Mouse (Mus musculus) adipocyte (in vitro differentiated cells): ENCODE results near the gene Zc3h7a.
"Not testable (repeated sequence)": the region's sequence is repeated elsewhere in the genome, so short reads cannot be mapped to it uniquely, and the experiment has no call there.

Source experiments
- DNase-seq: peaks from one replicate; pipeline ENCODE4 v3.0.0-alpha.2; 2016; ENCODE audit warnings: low spot score

Zc3h7a gene

DNA sequence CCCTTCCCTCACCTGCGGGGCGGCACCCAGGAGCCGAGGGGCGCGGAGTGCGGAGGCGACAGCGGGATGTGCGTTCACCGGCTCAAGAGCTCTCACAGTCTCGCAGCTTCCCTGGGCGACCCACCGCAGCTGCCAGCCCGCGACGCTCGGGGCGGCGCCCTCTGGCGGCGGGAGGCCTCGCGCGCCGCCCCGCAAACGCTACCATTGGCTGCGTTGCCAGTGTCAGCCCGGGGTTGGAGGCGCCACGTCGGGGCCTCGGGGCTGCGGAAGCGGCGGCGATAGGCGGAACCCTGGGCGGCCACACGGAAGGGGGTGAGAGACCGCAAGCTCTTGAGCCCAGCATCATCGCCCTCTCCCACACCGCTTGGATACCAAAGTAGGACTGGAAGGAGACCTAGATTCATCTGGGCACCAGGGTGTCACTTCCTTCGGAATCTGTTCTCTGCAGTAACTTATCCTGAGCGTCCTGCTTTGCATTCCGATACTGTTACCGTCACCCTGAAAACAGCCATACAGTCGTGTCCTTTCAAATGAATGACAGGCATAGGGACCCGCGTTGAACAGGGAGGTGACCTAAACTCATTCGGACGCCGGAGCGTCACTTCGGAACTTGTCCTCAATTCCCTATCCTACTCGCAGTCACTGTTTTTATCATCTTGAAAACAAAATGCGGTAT, at the start of gene Zc3h7a:
Gene Zc3h7a (minus strand): TSS at position 186 of the 676 bp plus-strand sequence.
- DNase-seq = peak; percentile 88

DNA sequence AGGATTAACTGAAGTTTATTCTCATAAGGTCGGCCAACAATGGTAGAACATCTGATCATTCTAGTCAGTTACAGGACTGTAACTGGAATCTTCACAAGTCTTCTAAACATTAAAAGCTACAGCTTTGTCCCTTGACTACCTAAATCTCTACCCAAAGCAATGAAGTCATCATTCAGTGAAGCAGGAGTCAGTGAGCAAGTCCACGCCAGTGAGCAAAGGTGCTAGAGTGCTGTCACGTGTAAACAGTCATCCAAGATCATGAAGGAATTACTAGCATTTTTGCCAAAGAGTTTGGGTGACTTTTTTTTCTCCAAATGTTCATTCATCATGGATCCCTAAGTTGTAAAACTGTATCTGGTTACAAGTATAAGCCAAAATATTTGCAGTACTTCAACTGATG, 41.6 kb upstream of the Zc3h7a start:
- no peak for DNase-seq

GRCm38 (mm10) chr16:11203600-11204390, 27.6 kb upstream of the Zc3h7a start:
- no peak for DNase-seq

- DNase-seq = peak; percentile 98
These were observed 26.7 kb upstream of the Zc3h7a start, which contains the start of gene Rsl1d1 for GRCm38 (mm10) chr16:11202571-11203554. Gene Rsl1d1 (minus strand): TSS chr16:11203331.

DNA sequence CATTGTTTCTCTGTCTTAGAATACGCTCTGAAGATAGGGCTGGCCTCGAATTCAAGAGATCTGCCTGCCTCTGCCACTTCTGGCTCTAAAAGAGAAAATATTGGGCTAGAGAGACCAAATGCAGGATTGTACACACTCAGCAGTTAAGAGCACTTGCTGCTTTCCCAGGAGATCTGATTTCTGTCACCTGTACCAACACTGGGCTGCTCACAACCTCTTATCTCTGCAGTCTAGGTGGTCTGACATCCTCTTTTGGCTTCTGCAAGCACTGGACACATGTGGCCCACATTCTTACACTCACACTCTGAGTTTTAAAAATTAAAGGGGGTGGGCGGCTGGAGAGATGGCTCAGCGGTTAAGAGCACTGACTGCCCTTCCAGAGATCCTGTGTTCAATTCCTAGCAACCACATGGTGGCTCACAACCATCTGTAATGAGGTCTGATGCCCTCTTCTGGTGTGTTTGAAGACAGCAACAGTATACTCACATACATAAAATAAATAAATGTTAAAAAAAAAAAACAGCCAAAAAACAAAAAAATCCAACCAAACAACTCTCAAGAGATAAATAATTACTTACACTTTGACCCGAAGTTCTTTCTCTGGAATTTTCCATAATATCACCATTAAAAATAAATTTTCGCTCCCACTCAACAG, 25.7 kb upstream of the Zc3h7a start:
- no peak for DNase-seq

DNA sequence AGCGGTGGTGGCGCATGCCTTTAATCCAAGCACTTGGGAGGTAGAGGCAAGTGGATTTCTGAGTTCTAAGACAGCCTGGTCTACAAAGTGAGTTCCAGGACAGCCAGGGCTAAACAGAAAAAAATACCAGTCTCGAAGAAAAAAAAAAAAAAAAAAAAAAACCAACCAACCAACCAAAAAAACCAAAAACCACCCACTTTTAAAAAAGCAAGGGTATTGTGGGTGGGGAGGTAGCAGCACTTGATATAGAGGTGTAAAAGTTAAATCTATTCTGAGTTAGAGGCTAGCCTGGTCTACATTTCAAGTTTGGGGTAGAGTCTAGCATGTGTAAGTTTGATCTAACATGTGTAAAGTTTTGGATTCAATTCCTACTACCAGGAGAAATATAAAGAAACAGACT, 24.1 kb upstream of the Zc3h7a start:
- no peak for DNase-seq

DNA sequence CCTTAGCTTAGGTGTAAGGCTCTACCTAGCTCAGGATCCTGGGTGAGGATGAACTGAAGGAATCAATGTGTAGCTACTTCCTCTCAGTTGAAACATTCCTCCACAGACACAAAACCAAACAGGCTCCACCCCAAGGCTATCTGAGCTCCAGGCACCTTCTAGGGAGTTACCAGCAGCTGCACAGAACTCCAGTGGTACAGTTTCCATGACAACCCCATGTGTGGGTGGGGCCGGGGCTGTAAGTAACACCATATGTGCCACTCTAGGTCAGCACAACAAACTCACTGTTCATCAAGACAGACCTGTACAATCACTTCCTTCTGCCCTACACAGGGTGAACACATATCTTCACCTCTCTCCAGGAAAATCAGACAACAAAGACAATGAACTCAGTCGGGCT, 22.3 kb upstream of the Zc3h7a start:
- DNase-seq = no peak

DNA sequence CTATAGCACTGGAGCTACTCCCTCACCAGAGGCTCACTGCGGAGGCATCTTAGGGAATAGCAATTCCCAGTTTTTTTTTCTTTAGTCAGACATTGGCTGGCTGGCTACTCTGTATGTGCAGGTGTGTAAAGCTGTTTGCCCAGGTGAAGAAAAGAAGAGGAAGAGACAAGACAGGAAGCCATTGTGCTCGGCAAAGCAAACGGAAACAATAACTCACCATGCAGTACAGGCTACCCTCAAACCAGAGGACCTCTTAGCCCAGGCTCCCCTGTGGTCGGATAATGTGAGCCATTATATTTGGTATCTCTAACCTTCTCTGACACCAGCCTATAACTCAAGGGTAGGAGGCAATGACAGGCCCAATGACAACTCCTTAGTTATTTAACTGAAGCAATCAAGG, 20.9 kb upstream of the Zc3h7a start:
- no peak for DNase-seq

DNA sequence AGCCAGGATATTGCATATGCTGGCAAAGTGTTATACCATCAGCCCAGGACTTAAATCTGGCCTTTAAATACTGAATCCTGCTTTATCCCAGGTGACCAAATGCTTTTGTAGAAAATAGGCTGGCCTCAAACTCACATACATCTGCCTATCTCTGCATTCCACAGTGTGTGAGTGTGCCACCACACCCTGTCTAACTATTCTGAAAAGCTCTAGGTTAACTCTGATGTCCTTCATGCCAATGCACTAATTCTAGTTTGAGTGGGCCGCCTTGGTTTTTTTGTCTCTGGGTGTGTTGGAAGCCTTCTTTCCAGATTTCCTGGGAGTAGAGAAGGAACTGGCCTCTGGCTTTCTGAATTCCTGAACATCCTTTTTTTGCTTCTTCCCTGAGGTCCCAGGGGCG, 17.0 kb upstream of the Zc3h7a start:
- no peak for DNase-seq

DNA sequence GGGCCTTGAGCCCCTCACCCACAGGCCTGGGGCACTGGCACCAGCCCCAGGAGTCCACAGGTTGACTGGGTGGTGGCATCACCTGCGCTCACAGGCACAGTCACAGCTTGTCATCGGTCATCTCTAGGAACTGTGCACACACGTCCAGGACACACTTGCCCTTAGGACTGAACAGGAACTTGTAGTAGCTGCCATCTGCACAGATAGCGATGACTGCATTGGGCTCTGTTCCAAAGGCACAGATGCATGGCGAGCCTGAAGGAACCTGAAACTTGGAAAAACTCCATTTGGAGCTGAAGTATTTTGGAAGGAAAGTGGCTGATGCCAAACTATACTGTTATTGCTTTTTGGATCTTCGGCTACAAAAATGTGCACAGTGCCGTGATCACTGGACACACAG, 14.0 kb upstream of the Zc3h7a start:
- no peak for DNase-seq

GRCm38 (mm10) chr16:11177404-11177803, 1.2 kb upstream of the Zc3h7a start:
- DNase-seq = no peak

DNA sequence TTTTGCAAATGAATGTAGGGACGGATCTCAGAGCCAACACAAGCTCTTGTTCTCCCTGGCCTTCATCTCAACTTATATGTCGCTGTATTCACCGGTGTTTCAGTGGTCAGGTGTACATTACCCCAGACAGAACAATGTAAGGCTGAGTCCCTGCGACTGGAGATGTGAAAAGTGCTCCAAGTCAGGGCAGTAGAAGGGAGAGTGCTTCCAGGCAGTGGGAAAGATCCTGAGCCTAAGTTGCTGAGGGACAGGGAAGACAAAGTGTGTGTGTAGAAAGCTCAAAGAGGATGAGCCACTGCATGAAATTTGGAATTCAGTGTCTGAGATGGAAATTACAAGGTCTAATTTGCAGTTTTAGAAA, 671 bp upstream of the Zc3h7a start:
- no peak for DNase-seq

DNA sequence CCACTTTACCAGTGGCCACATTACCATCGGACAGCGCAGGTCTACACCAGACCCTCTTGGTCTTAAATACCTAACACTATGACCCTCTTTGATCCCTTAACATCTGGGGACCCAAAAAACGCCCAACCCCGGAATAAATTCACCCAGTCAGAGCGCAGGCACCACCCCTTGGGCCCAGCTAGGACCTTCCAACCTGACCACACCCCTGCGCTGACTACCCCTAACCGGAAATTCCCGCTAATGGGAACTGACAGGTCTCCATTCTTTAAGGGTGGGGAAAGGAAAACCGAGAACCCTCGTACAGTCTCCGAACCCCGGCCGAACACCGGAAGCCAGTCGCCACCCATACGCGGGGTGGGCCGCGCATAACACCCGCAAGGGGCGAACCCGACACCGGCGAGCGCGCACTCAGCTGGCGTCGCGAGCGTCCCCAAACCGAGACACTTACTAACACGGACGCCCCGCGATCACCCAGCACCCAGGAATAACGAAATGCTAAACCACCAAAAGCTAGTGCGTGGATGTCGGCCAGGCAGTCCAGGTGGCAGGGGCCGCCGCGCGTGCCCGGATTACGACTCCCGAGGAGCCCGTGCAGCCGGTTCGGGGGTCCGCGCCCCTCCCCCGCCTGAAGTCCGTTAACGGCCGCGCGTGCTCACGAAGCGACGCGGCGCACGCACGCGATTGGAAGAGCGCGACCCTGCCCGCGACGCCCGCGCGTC, 545 bp downstream of the Zc3h7a start:
- DNase-seq = peak; percentile 74

- DNase-seq = peak; percentile 46
These were observed 1.1 kb downstream of the Zc3h7a start for GRCm38 (mm10) chr16:11175100-11175488.

- peak; percentile 83 for DNase-seq
These were observed 1.5 kb downstream of the Zc3h7a start for GRCm38 (mm10) chr16:11174671-11175081.

- no peak for DNase-seq
These were observed 4.5 kb downstream of the Zc3h7a start for GRCm38 (mm10) chr16:11171679-11172078.

GRCm38 (mm10) chr16:11166431-11166830, 9.8 kb downstream of the Zc3h7a start:
- DNase-seq = no peak

DNA sequence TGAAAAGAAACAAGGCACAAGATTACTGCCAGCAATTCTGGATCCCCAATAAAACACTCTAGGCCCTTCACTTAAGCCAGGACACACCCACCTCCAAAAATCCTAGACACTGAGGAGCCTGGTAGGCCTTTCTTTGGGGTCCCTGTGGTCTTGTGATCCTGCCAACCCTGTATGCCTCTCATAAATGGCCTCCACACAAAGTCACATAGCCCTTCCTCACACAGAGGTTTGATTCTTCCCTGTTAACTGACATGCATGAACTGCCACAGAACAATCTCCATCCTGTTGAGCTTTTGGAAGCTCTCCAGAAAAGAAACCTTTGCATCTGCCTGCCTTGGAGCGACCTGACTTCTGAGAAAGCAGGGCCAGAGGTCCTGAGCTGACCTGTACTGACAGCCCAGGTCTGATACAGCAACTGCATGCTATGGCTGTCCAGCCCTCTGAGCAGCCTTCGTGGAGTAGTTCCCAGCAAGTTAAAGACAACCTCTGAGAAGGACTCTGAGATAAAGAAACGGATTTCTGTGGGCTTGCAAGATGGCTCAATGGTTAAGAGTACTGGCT, 11.4 kb downstream of the Zc3h7a start:
- DNase-seq = no peak

GRCm38 (mm10) chr16:11157721-11158120, 18.5 kb downstream of the Zc3h7a start:
- not testable (repeated sequence) for DNase-seq

DNA sequence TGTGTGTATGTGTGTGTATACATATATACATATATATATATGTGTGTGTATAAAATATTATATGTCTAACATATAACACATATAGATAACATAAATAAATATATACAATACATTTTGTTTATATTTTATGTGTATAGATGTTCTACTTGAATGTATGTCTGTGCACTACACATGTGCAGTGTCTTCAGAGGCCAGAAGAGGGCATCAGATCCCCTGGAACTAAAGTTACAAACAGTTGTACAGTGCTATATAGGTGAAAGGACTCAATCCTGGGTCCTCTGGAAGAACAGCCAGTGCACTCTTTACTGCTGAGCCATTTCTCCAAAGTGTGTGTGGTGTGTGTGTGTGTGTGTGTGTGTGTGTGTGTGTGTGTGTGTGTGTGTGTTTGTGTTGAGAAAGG, 21.7 kb downstream of the Zc3h7a start:
- no peak for DNase-seq
